Mouse (Mus musculus): ENCODE measurements around the gene Adam19.

The Adam19 gene

GRCm38 (mm10) chr11:46054911-46055895 is 589 bp upstream of the Adam19 start:
- DNase-seq: no peak

GRCm38 (mm10) chr11:46056770-46057411 is 1.1 kb downstream of the Adam19 start:
- peak in 1 of 2 experiments; percentile 19 for DNase-seq

- DNase-seq: no peak
Observed at GRCm38 (mm10) chr11:46058011-46058410, 2.2 kb downstream of the Adam19 start.

GRCm38 (mm10) chr11:46058916-46059315 is 3.1 kb downstream of the Adam19 start:
- no peak for DNase-seq

- peak; percentile 44 to 50 for DNase-seq
Observed at GRCm38 (mm10) chr11:46059887-46060650, 4.3 kb downstream of the Adam19 start.

GRCm38 (mm10) chr11:46060651-46061020 is 4.8 kb downstream of the Adam19 start:
- no peak for DNase-seq

- no peak for DNase-seq
Observed at GRCm38 (mm10) chr11:46061776-46062445, 6.1 kb downstream of the Adam19 start.

- DNase-seq: no peak
Observed at GRCm38 (mm10) chr11:46062569-46062968, 6.8 kb downstream of the Adam19 start.

- peak; percentile 40 to 44 for DNase-seq
Observed at GRCm38 (mm10) chr11:46062993-46063731, 7.4 kb downstream of the Adam19 start.

- no peak for DNase-seq
Observed at GRCm38 (mm10) chr11:46064767-46065166, 9.0 kb downstream of the Adam19 start.

- DNase-seq: no peak
Observed at GRCm38 (mm10) chr11:46065201-46066011, 9.6 kb downstream of the Adam19 start.

- DNase-seq: no peak
Observed at GRCm38 (mm10) chr11:46067371-46068060, 11.7 kb downstream of the Adam19 start.

GRCm38 (mm10) chr11:46068756-46069407 is 13.1 kb downstream of the Adam19 start:
- DNase-seq: no peak

GRCm38 (mm10) chr11:46069408-46070003 is 13.7 kb downstream of the Adam19 start:
- DNase-seq: no peak

- DNase-seq: peak; percentile 22 to 31
Observed at GRCm38 (mm10) chr11:46070161-46070560, 14.4 kb downstream of the Adam19 start.

GRCm38 (mm10) chr11:46070789-46071188 is 15.0 kb downstream of the Adam19 start:
- DNase-seq: peak; percentile 23 to 34

- no peak for DNase-seq
Observed at GRCm38 (mm10) chr11:46072466-46073060, 16.8 kb downstream of the Adam19 start.

- DNase-seq: no peak
Observed at GRCm38 (mm10) chr11:46073061-46073849, 17.5 kb downstream of the Adam19 start.

All from B cell, adult 2 months (primary cell).